In the genomic region with DNA sequence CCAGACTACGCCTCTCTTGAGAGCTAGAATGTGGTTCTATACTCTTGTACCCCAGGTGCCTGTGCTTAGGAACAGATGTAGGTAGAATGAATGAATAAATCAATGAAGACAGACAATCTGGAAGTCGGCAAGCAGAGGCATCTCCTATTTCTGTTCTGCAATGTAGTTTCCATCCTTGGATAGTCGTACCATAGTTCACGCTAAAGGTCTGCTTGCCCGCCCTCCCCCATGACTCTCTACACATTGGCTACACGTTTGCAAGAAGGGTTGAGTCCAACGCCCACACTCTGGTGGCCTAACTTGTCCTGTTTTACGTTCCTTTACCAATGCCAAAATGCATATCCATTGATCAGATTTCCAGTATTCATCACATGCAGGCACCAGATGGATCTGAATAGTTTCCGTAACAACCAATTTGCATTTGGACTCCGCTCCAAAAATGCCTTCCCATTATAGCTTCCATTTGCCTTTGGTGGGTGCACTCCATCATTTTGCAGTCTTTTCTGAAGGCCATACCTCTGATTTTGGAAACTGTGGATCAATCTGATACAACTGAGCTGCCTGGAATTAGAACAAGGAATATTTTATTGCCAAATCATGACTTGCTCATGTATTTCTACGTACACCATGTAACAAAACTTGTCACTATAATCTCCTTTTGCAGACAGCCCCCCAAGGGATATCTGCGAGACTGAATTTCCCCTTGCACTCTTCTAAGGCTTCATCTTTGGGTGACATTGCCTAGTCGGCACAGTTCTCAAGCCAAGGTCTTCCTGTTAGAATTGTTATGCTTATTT, we compare ENCODE assay signal across 20 mouse cellular contexts.
DNase-seq lines count a peak whose midpoint lies in the region; ATAC-seq and TF ChIP-seq lines count a peak whose summit lies in the region.
"Had no signal": no experiment of that assay in that cellular context is flagged by ENCODE, and none has a peak within 500 bp of the region (broad histone marks: within the 10 kb centered on the region; RNA-seq: fewer than 3 reads in every experiment).

No protein-coding gene starts in this region.

- H3K9ac ChIP-seq in forebrain, embryonic 13.5 days, result no peak overlapping the region
- H3K9ac ChIP-seq in embryonic facial prominence, embryonic 15.5 days, result no peak overlapping the region
- H3K9ac ChIP-seq: heart, embryonic 13.5 days; intestine, embryonic 15.5 days; liver, embryonic 13.5 days had no signal

- H3K27ac ChIP-seq in forebrain, embryonic 13.5 days, result peak overlapping the region; percentile 51
- H3K27ac ChIP-seq in forebrain, embryonic 10.5 days, result no peak overlapping the region
- H3K27ac ChIP-seq in embryonic facial prominence, embryonic 15.5 days (replicated peaks), result no peak overlapping the region
- H3K27ac ChIP-seq in layer of hippocampus, adult 2 months, result peak overlapping the region; percentile 68
- H3K27ac ChIP-seq: heart, embryonic 13.5 days; hindbrain, embryonic 10.5 days; intestine, embryonic 15.5 days; limb, embryonic 10.5 days; liver, embryonic 13.5 days had no signal

- H3K4me1 ChIP-seq in forebrain, embryonic 13.5 days, result peaks cover 15% of the 10 kb centered on the region
- H3K4me1 ChIP-seq in forebrain, embryonic 10.5 days, result no peaks in the 10 kb centered on the region
- 0 out of 2 replicates have a peak, but pooled peaks cover 5% of the 10 kb centered on the region for H3K4me1 ChIP-seq in embryonic facial prominence, embryonic 15.5 days
- H3K4me1 ChIP-seq: heart, embryonic 13.5 days; intestine, embryonic 15.5 days; limb, embryonic 10.5 days; liver, embryonic 13.5 days; megakaryocyte, embryonic 14.5 days had no signal

- H3K4me3 ChIP-seq in forebrain, embryonic 13.5 days, result no peak overlapping the region
- H3K4me3 ChIP-seq in forebrain, embryonic 10.5 days, result no peak overlapping the region
- no peak overlapping the region for H3K4me3 ChIP-seq in embryonic facial prominence, embryonic 15.5 days (replicated peaks)
- H3K4me3 ChIP-seq in layer of hippocampus, adult 2 months, result no peak overlapping the region
- H3K4me3 ChIP-seq: heart, embryonic 13.5 days; hindbrain, embryonic 10.5 days; intestine, embryonic 15.5 days; limb, embryonic 10.5 days; liver, embryonic 13.5 days; megakaryocyte, embryonic 14.5 days had no signal

- WGBS in forebrain, embryonic 13.5 days, result 69% methylated on average over 13 of the region's 13 CpGs
- 94% methylated on average over 13 of the region's 13 CpGs for WGBS in forebrain, embryonic 10.5 days
- 57% methylated on average over 13 of the region's 13 CpGs for WGBS in embryonic facial prominence, embryonic 15.5 days

- peaks cover 5% of the 10 kb centered on the region; the same call in 1 of the 2 replicates for H3K9me3 ChIP-seq in forebrain, embryonic 13.5 days (replicated peaks)
- H3K9me3 ChIP-seq in forebrain, embryonic 10.5 days, result peaks cover 4% of the 10 kb centered on the region; the same call in 1 of the 2 replicates
- no peaks in the 10 kb centered on the region for H3K9me3 ChIP-seq in embryonic facial prominence, embryonic 15.5 days (replicated peaks)
- H3K9me3 ChIP-seq: hindbrain, embryonic 10.5 days; intestine, embryonic 15.5 days; limb, embryonic 10.5 days; liver, embryonic 13.5 days had no signal

- no peak for DNase-seq in forebrain, embryonic 10.5 days (ENCODE audit: extremely low spot score, low spot score)
- peak; percentile 57 to 86 for DNase-seq in layer of hippocampus, adult 2 months (ENCODE audit: low spot score in 2 of 2)
- peak; percentile 60 to 80 for DNase-seq in right cerebral cortex, postnatal 10 days (ENCODE audit: low spot score in 2 of 2)
- DNase-seq in lung, postnatal 10 days, result no peak
- no peak for DNase-seq in thymus, postnatal 25 days
- DNase-seq in kidney, adult 11 months, result no peak
- DNase-seq: adrenal gland, postnatal 25 days; kidney, postnatal 14 days; liver, embryonic 13.5 days; thymus, postnatal 14 days had no signal

- H3K36me3 ChIP-seq in forebrain, embryonic 13.5 days (ENCODE audit: poor library complexity, severe bottlenecking), result no peaks in the 10 kb centered on the region
- H3K36me3 ChIP-seq in forebrain, embryonic 10.5 days (replicated peaks), result no peaks in the 10 kb centered on the region
- no peaks in the 10 kb centered on the region for H3K36me3 ChIP-seq in embryonic facial prominence, embryonic 15.5 days
- H3K36me3 ChIP-seq: heart, embryonic 13.5 days; hindbrain, embryonic 10.5 days; intestine, embryonic 15.5 days; limb, embryonic 10.5 days; liver, embryonic 13.5 days had no signal

- peak; percentile 62; the same call in 1 of the 2 replicates for ATAC-seq in forebrain, embryonic 13.5 days
- peak; percentile 49 for ATAC-seq in embryonic facial prominence, embryonic 15.5 days (ENCODE audit: insufficient number of reproducible peaks, low FRiP score, low TSS enrichment, low read depth)
- ATAC-seq: intestine, embryonic 15.5 days; lung, postnatal 0 days; midbrain, embryonic 16.5 days had no signal

- TF ChIP-seq CTCF in layer of hippocampus, adult 2 months (conservative IDR thresholded peaks at IDR 0.05), result no peak

- H3K4me2 ChIP-seq in forebrain, embryonic 13.5 days, result no peak overlapping the region
- no peak overlapping the region for H3K4me2 ChIP-seq in embryonic facial prominence, embryonic 15.5 days (replicated peaks)
- H3K4me2 ChIP-seq: heart, embryonic 13.5 days; intestine, embryonic 15.5 days; liver, embryonic 13.5 days had no signal

- no peaks in the 10 kb centered on the region for H3K27me3 ChIP-seq in forebrain, embryonic 13.5 days
- H3K27me3 ChIP-seq in forebrain, embryonic 10.5 days (ENCODE audit: poor library complexity, severe bottlenecking), result no peaks in the 10 kb centered on the region
- H3K27me3 ChIP-seq in embryonic facial prominence, embryonic 15.5 days, result no peaks in the 10 kb centered on the region
- H3K27me3 ChIP-seq: CH12.LX; heart, embryonic 13.5 days; intestine, embryonic 15.5 days; liver, embryonic 13.5 days; megakaryocyte, embryonic 14.5 days had no signal

Comparison
In these comparisons a context has a peak if more than half of its experiments do, and no peak if none do; other contexts are left out.
1. H3K27ac ChIP-seq: peak in forebrain, embryonic 13.5 days (single experiment) and layer of hippocampus, adult 2 months (single experiment); none in forebrain, embryonic 10.5 days (single experiment) and embryonic facial prominence, embryonic 15.5 days (single experiment).
2. DNase-seq: peak in layer of hippocampus, adult 2 months (2 of 2) and right cerebral cortex, postnatal 10 days (2 of 2); none in forebrain, embryonic 10.5 days (single experiment), lung, postnatal 10 days (single experiment), thymus, postnatal 25 days (single experiment) and kidney, adult 11 months (single experiment).